ENCODE assay signal across 17 mouse cellular contexts in genomic region chr5:73846096-73846782, GRCm38 (mm10).
DNase-seq lines count a peak whose midpoint lies in the region; ATAC-seq and TF ChIP-seq lines count a peak whose summit lies in the region.
"Had no signal": no experiment of that assay in that cellular context is flagged by ENCODE, and none has a peak within 500 bp of the region (broad histone marks: within the 10 kb centered on the region; RNA-seq: fewer than 3 reads in every experiment).

No protein-coding gene starts in this region.

- no peak overlapping the region for H3K27ac ChIP-seq in forebrain, postnatal 0 days (ENCODE audit: low read depth, low read length)
- H3K27ac ChIP-seq in forebrain, embryonic 15.5 days (replicated peaks), result no peak overlapping the region
- no peak overlapping the region; the same call in 1 of the 2 replicates for H3K27ac ChIP-seq in kidney, embryonic 16.5 days (ENCODE audit: low read length)
- no peak overlapping the region for H3K27ac ChIP-seq in midbrain, postnatal 0 days (ENCODE audit: low read depth, low read length)
- H3K27ac ChIP-seq in midbrain, embryonic 14.5 days (replicated peaks; ENCODE audit: low read depth, low read length), result no peak overlapping the region
- H3K27ac ChIP-seq in limb, embryonic 15.5 days, result peak overlapping the region; percentile 88
- H3K27ac ChIP-seq: liver, embryonic 15.5 days; stomach, embryonic 15.5 days had no signal

- no peak for ATAC-seq in forebrain, postnatal 0 days
- no peak for ATAC-seq in forebrain, embryonic 15.5 days (replicated peaks)
- ATAC-seq in kidney, embryonic 16.5 days (ENCODE audit: low FRiP score, low TSS enrichment), result no peak
- ATAC-seq in midbrain, postnatal 0 days (ENCODE audit: low FRiP score), result no peak
- ATAC-seq in midbrain, embryonic 14.5 days (ENCODE audit: low FRiP score, low TSS enrichment), result no peak
- peak; percentile 84 for ATAC-seq in limb, embryonic 15.5 days (ENCODE audit: insufficient number of reproducible peaks, low FRiP score, low TSS enrichment, low read depth)

- no peak overlapping the region for H3K4me3 ChIP-seq in forebrain, postnatal 0 days (ENCODE audit: low read depth, low read length)
- no peak overlapping the region for H3K4me3 ChIP-seq in forebrain, embryonic 15.5 days
- no peak overlapping the region for H3K4me3 ChIP-seq in kidney, embryonic 16.5 days (ENCODE audit: low read length)
- H3K4me3 ChIP-seq in midbrain, postnatal 0 days (ENCODE audit: low read depth, low read length), result no peak overlapping the region
- H3K4me3 ChIP-seq in midbrain, embryonic 14.5 days (replicated peaks; ENCODE audit: low read depth, low read length), result no peak overlapping the region
- H3K4me3 ChIP-seq in limb, embryonic 15.5 days, result no peak overlapping the region
- H3K4me3 ChIP-seq: liver, embryonic 15.5 days; myocyte; stomach, embryonic 15.5 days had no signal

- H3K27me3 ChIP-seq in forebrain, postnatal 0 days (ENCODE audit: insufficient read depth, low read length), result no peaks in the 10 kb centered on the region
- no peaks in the 10 kb centered on the region for H3K27me3 ChIP-seq in forebrain, embryonic 15.5 days
- no peaks in the 10 kb centered on the region for H3K27me3 ChIP-seq in kidney, embryonic 16.5 days (ENCODE audit: insufficient read depth, low read length)
- no peaks in the 10 kb centered on the region for H3K27me3 ChIP-seq in midbrain, postnatal 0 days (ENCODE audit: insufficient read depth, low read length)
- H3K27me3 ChIP-seq in midbrain, embryonic 14.5 days (ENCODE audit: control insufficient read depth, insufficient read depth, low read length), result no peaks in the 10 kb centered on the region
- no peaks in the 10 kb centered on the region for H3K27me3 ChIP-seq in limb, embryonic 15.5 days
- H3K27me3 ChIP-seq: liver, embryonic 15.5 days; stomach, embryonic 15.5 days had no signal

- no peak overlapping the region for H3K9ac ChIP-seq in forebrain, postnatal 0 days
- no peak overlapping the region for H3K9ac ChIP-seq in forebrain, embryonic 15.5 days (replicated peaks)
- no peak overlapping the region for H3K9ac ChIP-seq in kidney, embryonic 16.5 days (replicated peaks; ENCODE audit: low read length)
- H3K9ac ChIP-seq in midbrain, postnatal 0 days (replicated peaks; ENCODE audit: low read length, poor library complexity, severe bottlenecking), result no peak overlapping the region
- H3K9ac ChIP-seq in midbrain, embryonic 14.5 days (replicated peaks; ENCODE audit: low read length), result no peak overlapping the region
- no peak overlapping the region for H3K9ac ChIP-seq in limb, embryonic 15.5 days
- H3K9ac ChIP-seq: liver, embryonic 15.5 days; stomach, embryonic 15.5 days had no signal

- TF ChIP-seq CTCF in forebrain, postnatal 0 days (IDR thresholded peaks at IDR 0.05; ENCODE audit: low read depth), result no peak
- TF ChIP-seq CTCF in midbrain, postnatal 0 days (IDR thresholded peaks at IDR 0.05), result no peak

- no peaks in the 10 kb centered on the region for H3K9me3 ChIP-seq in forebrain, postnatal 0 days (ENCODE audit: low read length)
- no peaks in the 10 kb centered on the region for H3K9me3 ChIP-seq in forebrain, embryonic 15.5 days
- H3K9me3 ChIP-seq in kidney, embryonic 16.5 days (ENCODE audit: low read length), result no peaks in the 10 kb centered on the region
- no peaks in the 10 kb centered on the region for H3K9me3 ChIP-seq in midbrain, postnatal 0 days (ENCODE audit: low read length)
- no peaks in the 10 kb centered on the region for H3K9me3 ChIP-seq in midbrain, embryonic 14.5 days (ENCODE audit: control insufficient read depth, low read length)
- H3K9me3 ChIP-seq in limb, embryonic 15.5 days, result no peaks in the 10 kb centered on the region
- H3K9me3 ChIP-seq: liver, embryonic 15.5 days; stomach, embryonic 15.5 days had no signal

- no peaks in the 10 kb centered on the region for H3K36me3 ChIP-seq in forebrain, postnatal 0 days (ENCODE audit: insufficient read depth)
- H3K36me3 ChIP-seq in forebrain, embryonic 15.5 days, result no peaks in the 10 kb centered on the region
- H3K36me3 ChIP-seq in kidney, embryonic 16.5 days (ENCODE audit: insufficient read depth, low read length), result no peaks in the 10 kb centered on the region
- no peaks in the 10 kb centered on the region for H3K36me3 ChIP-seq in midbrain, postnatal 0 days (ENCODE audit: insufficient read depth, low read length)
- H3K36me3 ChIP-seq in midbrain, embryonic 14.5 days (ENCODE audit: control insufficient read depth, insufficient read depth, low read length), result no peaks in the 10 kb centered on the region
- no peaks in the 10 kb centered on the region for H3K36me3 ChIP-seq in limb, embryonic 15.5 days
- H3K36me3 ChIP-seq: liver, embryonic 15.5 days; stomach, embryonic 15.5 days had no signal

- H3K4me1 ChIP-seq in forebrain, postnatal 0 days (ENCODE audit: insufficient read depth), result peaks cover 6% of the 10 kb centered on the region; the same call in 1 of the 2 replicates
- H3K4me1 ChIP-seq in forebrain, embryonic 15.5 days, result 0 out of 2 replicates have a peak, but pooled peaks cover 3% of the 10 kb centered on the region
- 0 out of 2 replicates have a peak, but pooled peaks cover 4% of the 10 kb centered on the region for H3K4me1 ChIP-seq in kidney, embryonic 16.5 days (ENCODE audit: insufficient read depth, low read length)
- no peaks in the 10 kb centered on the region for H3K4me1 ChIP-seq in midbrain, postnatal 0 days (ENCODE audit: insufficient read depth, low read length)
- H3K4me1 ChIP-seq in midbrain, embryonic 14.5 days (ENCODE audit: control insufficient read depth, insufficient read depth, low read length), result no peaks in the 10 kb centered on the region
- H3K4me1 ChIP-seq in limb, embryonic 15.5 days, result peaks cover 26% of the 10 kb centered on the region
- H3K4me1 ChIP-seq: liver, embryonic 15.5 days; stomach, embryonic 15.5 days had no signal

- peak; percentile 11 for DNase-seq in forebrain, postnatal 0 days
- DNase-seq in kidney, postnatal 14 days, result peak; percentile 15
- DNase-seq in midbrain, postnatal 0 days (ENCODE audit: low spot score), result peak; percentile 14
- DNase-seq in midbrain, embryonic 14.5 days, result no peak
- DNase-seq in thymus, adult 18-20 months, result no peak
- DNase-seq: adrenal gland, postnatal 36 days; cerebellum, postnatal 14 days; kidney, postnatal 10 days; layer of hippocampus, adult 9-11 months; spleen, adult 18-20 months; thymus, postnatal 25 days had no signal

- WGBS in forebrain, postnatal 0 days, result 52% methylated on average over 12 of the region's 12 CpGs
- 58% methylated on average over 12 of the region's 12 CpGs for WGBS in forebrain, embryonic 15.5 days
- WGBS in kidney, embryonic 16.5 days, result 63% methylated on average over 12 of the region's 12 CpGs
- 77% methylated on average over 12 of the region's 12 CpGs for WGBS in midbrain, postnatal 0 days
- 82% methylated on average over 12 of the region's 12 CpGs for WGBS in midbrain, embryonic 14.5 days
- WGBS in limb, embryonic 15.5 days, result 31% methylated on average over 12 of the region's 12 CpGs

- H3K4me2 ChIP-seq in forebrain, postnatal 0 days (ENCODE audit: low read depth), result no peak overlapping the region
- H3K4me2 ChIP-seq in forebrain, embryonic 15.5 days (replicated peaks), result no peak overlapping the region
- no peak overlapping the region for H3K4me2 ChIP-seq in kidney, embryonic 16.5 days (replicated peaks; ENCODE audit: low read depth, low read length)
- H3K4me2 ChIP-seq in midbrain, postnatal 0 days (ENCODE audit: low read depth, low read length, poor library complexity, severe bottlenecking), result no peak overlapping the region
- no peak overlapping the region for H3K4me2 ChIP-seq in midbrain, embryonic 14.5 days (ENCODE audit: low read length)
- H3K4me2 ChIP-seq in limb, embryonic 15.5 days, result no peak overlapping the region
- H3K4me2 ChIP-seq: liver, embryonic 15.5 days; stomach, embryonic 15.5 days had no signal

Comparison
In these comparisons a context has a peak if more than half of its experiments do, and no peak if none do; other contexts are left out.
1. DNase-seq: peak in forebrain, postnatal 0 days (single experiment), kidney, postnatal 14 days (single experiment) and midbrain, postnatal 0 days (single experiment); none in midbrain, embryonic 14.5 days (single experiment) and thymus, adult 18-20 months (0 of 2).